Mouse (Mus musculus): Measurements from ENCODE around the gene Bco2. TPM values are rescaled to one million over a fixed set of nuclear protein-coding genes. Genes with fewer than 3 reads are reported as not detected.

The Bco2 gene
- polyA plus RNA-seq, 1 experiment from 2014 or later = 0.61 TPM

- H3K4me3 ChIP-seq (replicated peaks; ENCODE audit: low read length) = no peak within 1 kb of the TSS
- no peak within 1 kb of the TSS for H3K4me2 ChIP-seq (ENCODE audit: low read length)
- H3K36me3 ChIP-seq (ENCODE audit: control insufficient read depth, insufficient read depth) = no peaks in the 10 kb centered on the region
- H3K9me3 ChIP-seq (ENCODE audit: control insufficient read depth, low read length) = no peaks in the 10 kb centered on the region
- no peak within 1 kb of the TSS for H3K9ac ChIP-seq (replicated peaks; ENCODE audit: low read depth, low read length)
- 0 out of 2 replicates have a peak, but pooled peaks cover 2% of the 10 kb centered on the region for H3K4me1 ChIP-seq (replicated peaks; ENCODE audit: control insufficient read depth, insufficient read depth, low read length)
- WGBS = 91% methylated on average over 6 of the region's 6 CpGs
- H3K27ac ChIP-seq (ENCODE audit: low read length) = no peak within 1 kb of the TSS
- ATAC-seq = no peak
- H3K27me3 ChIP-seq (replicated peaks; ENCODE audit: control insufficient read depth, insufficient read depth, low read length) = no peaks in the 10 kb centered on the region
Measured at GRCm38 (mm10) chr9:50494311-50494710, 60.7 kb downstream of the Bco2 start, which contains the start of gene Plet1. TSS of gene Plet1 (plus strand) at chr9:50494525.

GRCm38 (mm10) chr9:50493777-50494176 is 61.2 kb downstream of the Bco2 start:
- Histone ChIP-seq H3K27ac (ENCODE audit: low read length) (no peak overlapping the region), H3K36me3 (ENCODE audit: control insufficient read depth, insufficient read depth) (no peaks in the 10 kb centered on the region), H3K4me1 (replicated peaks; ENCODE audit: control insufficient read depth, insufficient read depth, low read length) (0 out of 2 replicates have a peak, but pooled peaks cover 2% of the 10 kb centered on the region), H3K27me3 (replicated peaks; ENCODE audit: control insufficient read depth, insufficient read depth, low read length) (no peaks in the 10 kb centered on the region), H3K9me3 (ENCODE audit: control insufficient read depth, low read length) (no peaks in the 10 kb centered on the region), H3K9ac (replicated peaks; ENCODE audit: low read depth, low read length) (no peak overlapping the region), H3K4me3 (replicated peaks; ENCODE audit: low read length) (no peak overlapping the region), H3K4me2 (ENCODE audit: low read length) (no peak overlapping the region)
- ATAC-seq = no peak
- 67% methylated on average over 2 of the region's 2 CpGs for WGBS

DNA sequence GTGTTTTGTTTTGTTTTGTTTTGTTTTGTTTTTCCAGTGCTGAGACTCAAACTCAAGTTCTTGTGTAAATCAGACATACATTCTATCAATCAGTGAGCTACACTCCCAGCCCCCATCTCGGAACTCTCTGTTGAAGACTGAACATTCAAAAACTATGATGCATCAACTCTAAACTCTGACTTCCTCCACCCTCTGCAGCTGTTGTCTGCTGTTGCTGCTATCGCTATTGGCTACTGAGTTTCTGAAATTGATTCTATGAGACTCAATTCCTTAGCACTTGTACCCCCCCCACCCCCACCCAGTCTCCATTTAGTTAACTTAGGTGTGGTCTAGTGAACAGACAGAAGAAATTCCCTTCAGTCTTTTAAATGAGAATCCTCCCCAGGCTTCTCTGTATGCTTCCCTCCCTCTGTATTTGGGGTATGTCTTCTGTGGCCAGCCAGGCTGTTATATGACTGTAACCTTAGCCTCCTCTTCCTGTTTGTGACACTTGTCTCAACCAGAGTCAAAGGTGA is 63.4 kb downstream of the Bco2 start:
- Histone ChIP-seq H3K9me3 (ENCODE audit: control insufficient read depth, low read length) (no peaks in the 10 kb centered on the region), H3K36me3 (ENCODE audit: control insufficient read depth, insufficient read depth) (no peaks in the 10 kb centered on the region), H3K4me2 (ENCODE audit: low read length) (no peak overlapping the region), H3K27me3 (replicated peaks; ENCODE audit: control insufficient read depth, insufficient read depth, low read length) (no peaks in the 10 kb centered on the region), H3K4me1 (replicated peaks; ENCODE audit: control insufficient read depth, insufficient read depth, low read length) (0 out of 2 replicates have a peak, but pooled peaks cover 2% of the 10 kb centered on the region), H3K9ac (replicated peaks; ENCODE audit: low read depth, low read length) (no peak overlapping the region), H3K4me3 (replicated peaks; ENCODE audit: low read length) (no peak overlapping the region), H3K27ac (ENCODE audit: low read length) (no peak overlapping the region)
- no peak for ATAC-seq
- WGBS = 81% methylated on average over 2 of the region's 2 CpGs

DNA sequence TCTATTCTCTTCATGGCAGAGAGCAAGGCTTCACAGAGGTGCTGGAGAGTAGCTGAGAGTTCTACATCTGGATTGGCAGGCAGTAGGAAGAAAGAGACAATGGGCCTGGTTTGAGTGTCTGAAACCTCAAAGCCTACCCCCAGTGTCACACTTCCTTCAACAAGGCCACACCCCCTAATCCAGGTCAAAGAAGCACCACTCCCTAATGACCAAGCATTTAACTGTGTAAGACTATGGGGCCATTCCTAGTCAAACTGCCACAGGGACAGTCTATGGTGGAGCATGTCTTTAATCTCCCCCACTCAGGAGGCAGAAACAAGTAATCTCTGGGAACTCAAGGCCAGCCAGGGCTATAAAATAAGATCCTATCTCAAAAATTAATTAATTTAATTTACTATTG is 64.1 kb downstream of the Bco2 start:
- Histone ChIP-seq H3K4me2 (ENCODE audit: low read length) (no peak overlapping the region), H3K9ac (replicated peaks; ENCODE audit: low read depth, low read length) (no peak overlapping the region), H3K36me3 (ENCODE audit: control insufficient read depth, insufficient read depth) (no peaks in the 10 kb centered on the region), H3K27me3 (replicated peaks; ENCODE audit: control insufficient read depth, insufficient read depth, low read length) (no peaks in the 10 kb centered on the region), H3K4me3 (replicated peaks; ENCODE audit: low read length) (no peak overlapping the region), H3K4me1 (replicated peaks; ENCODE audit: control insufficient read depth, insufficient read depth, low read length) (no peaks in the 10 kb centered on the region), H3K9me3 (ENCODE audit: control insufficient read depth, low read length) (no peaks in the 10 kb centered on the region), H3K27ac (ENCODE audit: low read length) (no peak overlapping the region)
- no peak for ATAC-seq

DNA sequence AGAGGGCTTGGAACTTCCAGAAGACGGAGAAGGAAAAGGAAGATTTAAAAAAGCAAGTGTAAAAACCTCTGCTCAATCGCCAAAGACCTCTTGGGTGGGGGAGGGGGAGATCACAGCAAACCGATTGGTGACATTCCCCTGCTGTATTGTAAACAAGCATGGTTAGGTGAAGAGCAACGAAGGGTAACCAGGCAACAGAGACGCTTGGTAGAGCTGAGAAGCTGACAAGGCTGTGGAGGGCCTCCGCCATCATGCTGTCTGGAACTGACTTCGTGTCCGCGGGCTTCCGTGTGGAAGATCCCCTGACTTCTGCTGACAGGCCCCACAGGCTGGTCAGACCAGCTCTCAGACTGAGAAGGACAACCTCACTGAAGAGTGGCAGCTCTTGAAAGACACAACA is 69.5 kb downstream of the Bco2 start:
- ATAC-seq = no peak
- WGBS = 7% methylated on average over 10 of the region's 10 CpGs
- Histone ChIP-seq H3K4me1 (replicated peaks; ENCODE audit: control insufficient read depth, insufficient read depth, low read length) (no peaks in the 10 kb centered on the region), H3K9me3 (ENCODE audit: control insufficient read depth, low read length) (no peaks in the 10 kb centered on the region), H3K27me3 (replicated peaks; ENCODE audit: control insufficient read depth, insufficient read depth, low read length) (no peaks in the 10 kb centered on the region), H3K36me3 (ENCODE audit: control insufficient read depth, insufficient read depth) (no peaks in the 10 kb centered on the region), H3K4me2 (ENCODE audit: low read length) (peak overlapping the region; percentile 27), H3K9ac (replicated peaks; ENCODE audit: low read depth, low read length) (no peak overlapping the region), H3K4me3 (replicated peaks; ENCODE audit: low read length) (no peak overlapping the region), H3K27ac (ENCODE audit: low read length) (no peak overlapping the region)

Other genes starting within 250 kb of the Bco2 start
- gene Rpl10-ps3, start 210.2 kb downstream of the Bco2 start, polyA plus RNA-seq (2015; fragmentation: Nextera tagmentation; extraction: Ambion mirVana) = 114 and 126 TPM in 2 replicates
- gene Plet1, start 60.7 kb downstream of the Bco2 start, polyA plus RNA-seq (2015; fragmentation: Nextera tagmentation; extraction: Ambion mirVana) = 0.22 and 0.44 TPM in 2 replicates
- gene Pts, start 26.5 kb downstream of the Bco2 start, polyA plus RNA-seq (2015; fragmentation: Nextera tagmentation; extraction: Ambion mirVana) = 86.8 and 94.1 TPM in 2 replicates
- 15.8 and 16.5 TPM in 2 replicates for gene Il18, start 354 bp downstream of the Bco2 start, polyA plus RNA-seq (2015; fragmentation: Nextera tagmentation; extraction: Ambion mirVana)
- not detected in 2 replicates for gene Tex12, start 6.1 kb upstream of the Bco2 start, polyA plus RNA-seq (2015; fragmentation: Nextera tagmentation; extraction: Ambion mirVana)
- gene Sdhd, start 48.6 kb upstream of the Bco2 start, polyA plus RNA-seq (2015; fragmentation: Nextera tagmentation; extraction: Ambion mirVana) = 205 and 215 TPM in 2 replicates
- gene Timm8b, start 48.7 kb upstream of the Bco2 start, polyA plus RNA-seq (2015; fragmentation: Nextera tagmentation; extraction: Ambion mirVana) = 308 and 327 TPM in 2 replicates
- 2.7 and 4.1 TPM in 2 replicates for gene Pih1d2, start 62.1 kb upstream of the Bco2 start, polyA plus RNA-seq (2015; fragmentation: Nextera tagmentation; extraction: Ambion mirVana)
- gene Nkapd1, start 62.3 kb upstream of the Bco2 start, polyA plus RNA-seq (2015; fragmentation: Nextera tagmentation; extraction: Ambion mirVana) = 19.7 and 20.6 TPM in 2 replicates
- gene Dlat, start 104.6 kb upstream of the Bco2 start, polyA plus RNA-seq (2015; fragmentation: Nextera tagmentation; extraction: Ambion mirVana) = 43.4 and 44.3 TPM in 2 replicates
- gene Dixdc1, start 184.3 kb upstream of the Bco2 start, polyA plus RNA-seq (2015; fragmentation: Nextera tagmentation; extraction: Ambion mirVana) = 28.5 and 29.7 TPM in 2 replicates
- gene 2310030G06Rik, start 191.4 kb upstream of the Bco2 start, polyA plus RNA-seq (2015; fragmentation: Nextera tagmentation; extraction: Ambion mirVana) = 1.5 and 1.7 TPM in 2 replicates
- 10.1 and 17.3 TPM in 2 replicates for gene Cryab, start 196.1 kb upstream of the Bco2 start, polyA plus RNA-seq (2015; fragmentation: Nextera tagmentation; extraction: Ambion mirVana)
- gene Hspb2, start 197.2 kb upstream of the Bco2 start, polyA plus RNA-seq (2015; fragmentation: Nextera tagmentation; extraction: Ambion mirVana) = 0.81 and 0.96 TPM in 2 replicates
- gene Fdxacb1, start 213.1 kb upstream of the Bco2 start, polyA plus RNA-seq (2015; fragmentation: Nextera tagmentation; extraction: Ambion mirVana) = 12.0 and 13.3 TPM in 2 replicates
- gene Alg9, start 219.8 kb upstream of the Bco2 start, polyA plus RNA-seq (2015; fragmentation: Nextera tagmentation; extraction: Ambion mirVana) = 51.0 and 54.1 TPM in 2 replicates
- 52.5 and 56.1 TPM in 2 replicates for gene 1110032A03Rik, start 220.3 kb upstream of the Bco2 start, polyA plus RNA-seq (2015; fragmentation: Nextera tagmentation; extraction: Ambion mirVana)

Data from forebrain, embryonic 16.5 days (tissue).